Mouse (Mus musculus) stomach, postnatal 0 days (tissue): ENCODE measurements around the gene Prr15.

Source experiments
- CTCF ChIP-seq: IDR thresholded peaks from 2 replicates; pipeline ENCODE4 v1.5.1; 2016; ENCODE audit warnings: antibody characterized with exemption, low read depth, mild to moderate bottlenecking, moderate library complexity
- EP300 ChIP-seq: optimal IDR thresholded peaks from 2 replicates; pipeline ENCODE3; 2016; ENCODE audit warnings: antibody characterized with exemption

GRCm38 (mm10) chr6:54313071-54313470, 12.6 kb upstream of the Prr15 start:
- TF ChIP-seq CTCF (no peak), EP300 (no peak)
